Mouse (Mus musculus) layer of hippocampus, postnatal 25 days (tissue): ENCODE data around the gene Esrrb. TPM values are rescaled to one million over a fixed set of nuclear protein-coding genes. Genes with fewer than 3 reads are reported as not detected.

ENCODE experiments used
- DNase-seq, 2 experiments: peaks; one replicate each; pipeline ENCODE4 v3.0.0; 2022; ENCODE audit warnings: mixed read lengths in 2 of 2, low spot score in 1 of 2; ENCODE audit errors: extremely low spot score in 1 of 2
- total RNA-seq, 2 experiments: library from RNA; stranded (reverse); gene quantifications; 2 replicates each; pipeline ENCODE4 v1.2.3; 2021

Gene Esrrb
- total RNA-seq, 2 experiments from 2014 or later: 1.2 to 1.6 TPM

DNA sequence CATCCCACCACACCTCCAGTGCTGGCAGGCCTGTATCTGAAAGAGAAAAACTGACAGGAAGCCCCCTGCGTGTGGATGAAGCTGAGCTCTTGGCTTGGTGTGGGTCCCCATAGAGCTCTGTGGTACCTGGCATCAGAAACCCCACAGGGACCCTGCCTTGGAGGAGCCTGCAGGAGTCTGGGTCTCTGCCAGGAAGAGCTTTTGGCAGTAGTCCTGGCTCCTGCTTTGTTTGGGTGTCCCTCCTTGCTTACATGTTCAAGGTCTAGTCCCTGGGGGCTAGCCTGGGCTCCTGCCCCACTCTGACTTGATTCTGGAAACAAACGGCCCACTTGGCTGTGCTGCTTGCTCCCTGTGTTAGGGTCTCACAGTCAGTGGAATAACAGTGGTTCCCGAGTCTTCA is 130.6 kb downstream of the Esrrb start:
- DNase-seq: no peak

DNA sequence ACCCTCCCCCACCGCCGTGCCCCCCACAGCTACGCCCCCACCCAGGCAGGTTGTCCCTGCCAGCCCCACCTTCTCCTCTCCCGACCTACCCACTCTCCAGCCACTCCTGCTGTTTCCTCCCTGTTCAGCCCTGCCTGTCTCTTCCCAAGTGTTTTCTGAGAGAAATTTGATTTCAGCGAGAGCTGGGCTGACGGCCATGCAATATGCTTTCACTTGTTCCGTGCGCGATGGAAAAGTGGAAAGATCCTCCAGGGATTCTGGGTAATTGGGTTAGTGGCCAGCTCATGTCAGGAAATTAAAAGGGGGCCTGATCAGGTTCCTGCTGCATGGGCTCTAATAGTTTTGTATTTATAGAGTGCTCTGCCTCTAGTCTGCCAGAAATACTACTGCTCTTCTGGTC is 131.9 kb downstream of the Esrrb start:
- peak in 1 of 2 experiments; percentile 6 for DNase-seq

DNA sequence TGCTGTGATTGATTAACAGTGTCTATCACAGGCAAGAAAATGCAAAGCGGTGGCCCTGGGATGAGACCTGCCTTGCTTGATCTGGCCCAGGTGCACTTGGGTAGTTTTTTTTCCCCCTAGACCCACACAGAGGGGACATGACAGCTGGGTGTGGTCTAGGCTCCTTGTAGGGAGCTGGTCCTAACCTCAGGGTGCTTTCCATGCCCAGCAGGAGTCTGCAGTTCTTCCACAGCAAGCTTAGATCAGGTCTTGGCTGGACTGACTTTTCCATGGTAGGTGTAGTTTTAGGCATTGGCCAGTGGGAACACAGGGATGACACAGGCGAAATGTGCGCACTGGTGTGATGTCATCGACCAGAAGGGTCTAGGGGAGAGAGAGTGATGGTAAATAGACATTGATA is 136.2 kb downstream of the Esrrb start:
- no peak for DNase-seq

DNA sequence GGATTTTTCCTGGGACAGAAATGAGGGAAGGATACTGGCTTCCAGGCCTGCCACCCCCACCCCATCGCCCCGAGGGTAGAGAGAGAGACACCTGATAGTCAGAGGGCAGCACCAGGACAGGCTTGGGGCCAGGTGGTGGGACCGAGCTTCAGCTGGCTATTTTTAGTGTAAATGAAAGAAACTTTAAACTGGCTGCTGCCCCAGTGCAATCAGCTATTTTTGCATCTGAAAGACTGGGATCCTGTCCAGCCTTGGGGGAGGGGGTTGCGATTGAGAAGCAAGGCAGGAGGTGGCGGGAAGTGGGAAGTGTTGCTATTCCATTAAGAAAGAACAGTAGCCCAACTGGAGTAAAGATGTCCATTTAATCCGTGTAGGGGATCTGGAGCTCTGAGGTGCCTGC is 137.8 kb downstream of the Esrrb start:
- peak; percentile 18 to 54 for DNase-seq

DNA sequence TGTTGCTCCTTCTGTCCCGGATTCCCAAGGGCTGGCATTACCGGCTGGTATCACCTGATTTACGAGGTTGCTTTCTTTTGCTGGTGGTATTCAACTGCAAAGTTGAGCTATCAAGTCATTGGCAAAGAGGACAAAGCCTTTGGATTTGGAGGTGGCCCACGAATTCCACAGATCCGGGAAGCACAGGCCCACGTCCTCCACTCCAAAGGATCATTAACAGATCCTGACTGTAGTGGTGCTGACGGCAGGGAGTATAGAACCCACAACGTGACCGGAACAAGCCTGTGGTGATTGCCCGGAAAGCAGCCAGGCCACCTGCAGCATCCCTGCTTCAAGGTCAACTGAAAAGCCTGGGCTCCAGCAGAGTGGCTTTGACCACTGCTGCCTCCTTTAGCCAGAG is 140.8 kb downstream of the Esrrb start:
- DNase-seq: no peak

DNA sequence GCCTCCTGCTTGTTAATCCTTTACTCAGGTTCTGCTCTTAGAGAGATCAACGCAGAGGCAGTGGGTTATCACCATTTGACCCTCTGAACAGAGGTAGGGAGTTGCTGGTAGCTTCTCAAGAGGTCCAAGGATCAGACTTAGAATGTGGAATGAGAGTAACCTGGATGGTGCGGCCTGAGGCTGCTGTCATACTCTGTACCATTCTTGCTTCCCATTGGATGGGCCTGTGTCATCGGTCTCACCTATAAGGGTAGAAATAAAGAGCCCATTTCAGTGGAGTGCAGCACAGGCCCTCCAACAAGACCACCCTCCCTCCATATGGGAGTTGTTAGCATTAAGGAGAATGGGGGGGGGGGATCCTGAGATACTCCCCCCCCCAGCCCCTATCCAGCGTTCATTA is 143.0 kb downstream of the Esrrb start:
- no peak for DNase-seq

DNA sequence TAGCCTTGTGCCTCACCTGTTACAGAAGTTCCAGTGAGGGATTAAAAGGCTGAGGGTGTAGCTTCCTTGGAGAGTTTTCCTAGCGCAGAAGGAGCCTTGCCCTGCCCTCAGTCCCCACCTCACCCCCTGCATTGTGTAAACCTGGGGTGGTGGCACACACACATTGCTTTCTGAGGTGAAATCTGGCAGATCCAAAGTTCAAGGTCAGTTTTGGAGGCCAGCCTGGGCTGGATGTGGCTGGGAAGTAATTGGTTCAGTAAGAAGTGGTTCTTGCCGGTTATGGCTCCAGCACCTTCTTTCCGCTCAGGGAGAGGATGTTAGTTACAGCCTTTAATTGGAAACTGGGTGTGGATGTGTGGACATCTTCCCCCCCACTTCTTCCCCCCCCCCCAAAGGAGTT is 143.4 kb downstream of the Esrrb start:
- DNase-seq: no peak

DNA sequence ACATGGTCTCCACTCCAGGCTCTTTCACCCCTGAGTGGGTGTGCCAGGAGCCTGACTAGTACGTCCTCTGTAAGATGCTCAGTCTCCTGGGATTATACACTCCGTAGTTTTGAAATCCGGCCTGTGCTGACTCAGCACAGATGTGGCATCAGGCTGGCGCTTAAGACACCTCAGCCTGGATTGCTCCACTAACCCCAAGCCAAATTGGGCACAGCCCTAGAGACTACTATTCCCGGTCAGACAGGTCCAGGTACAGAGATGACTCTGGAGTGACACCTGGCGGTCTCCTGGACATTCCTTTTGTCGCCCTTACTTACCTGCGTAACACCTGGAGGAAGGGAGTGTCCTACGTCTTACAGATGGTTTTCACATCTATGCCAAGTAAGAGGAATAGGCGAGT is 146.8 kb downstream of the Esrrb start:
- DNase-seq: no peak

DNA sequence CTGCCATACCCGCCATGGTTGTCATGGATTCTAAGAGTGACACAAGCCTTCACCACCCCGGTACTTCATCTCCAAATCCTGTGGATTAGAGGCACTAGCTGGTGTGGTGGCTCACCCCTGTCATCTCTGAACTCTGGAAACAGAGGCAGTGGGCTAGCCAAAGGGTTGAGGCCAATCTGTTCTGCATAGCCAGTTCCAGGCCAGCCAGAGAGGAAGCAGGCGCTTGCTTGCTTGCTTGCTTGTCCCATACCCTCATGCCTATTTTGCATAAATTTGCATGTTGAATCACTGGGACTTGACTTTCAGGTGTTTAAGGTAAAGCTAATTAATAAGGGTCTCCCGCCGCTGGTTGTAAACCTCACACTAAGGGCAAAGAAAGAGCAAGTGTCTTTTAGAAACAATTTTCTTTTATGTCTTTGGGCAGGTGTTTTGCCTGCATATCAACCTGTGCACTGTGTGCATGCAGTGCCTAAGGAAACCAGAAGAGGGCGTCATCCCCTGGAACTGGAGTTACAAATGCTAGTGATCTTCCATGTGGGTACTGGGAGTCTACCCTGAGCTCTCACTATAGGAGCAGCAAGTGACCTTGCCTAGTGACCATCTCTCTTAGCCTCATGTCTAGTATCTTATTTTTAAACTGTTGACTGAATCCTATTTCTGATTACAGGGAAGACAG is 147.5 kb downstream of the Esrrb start:
- no peak for DNase-seq

DNA sequence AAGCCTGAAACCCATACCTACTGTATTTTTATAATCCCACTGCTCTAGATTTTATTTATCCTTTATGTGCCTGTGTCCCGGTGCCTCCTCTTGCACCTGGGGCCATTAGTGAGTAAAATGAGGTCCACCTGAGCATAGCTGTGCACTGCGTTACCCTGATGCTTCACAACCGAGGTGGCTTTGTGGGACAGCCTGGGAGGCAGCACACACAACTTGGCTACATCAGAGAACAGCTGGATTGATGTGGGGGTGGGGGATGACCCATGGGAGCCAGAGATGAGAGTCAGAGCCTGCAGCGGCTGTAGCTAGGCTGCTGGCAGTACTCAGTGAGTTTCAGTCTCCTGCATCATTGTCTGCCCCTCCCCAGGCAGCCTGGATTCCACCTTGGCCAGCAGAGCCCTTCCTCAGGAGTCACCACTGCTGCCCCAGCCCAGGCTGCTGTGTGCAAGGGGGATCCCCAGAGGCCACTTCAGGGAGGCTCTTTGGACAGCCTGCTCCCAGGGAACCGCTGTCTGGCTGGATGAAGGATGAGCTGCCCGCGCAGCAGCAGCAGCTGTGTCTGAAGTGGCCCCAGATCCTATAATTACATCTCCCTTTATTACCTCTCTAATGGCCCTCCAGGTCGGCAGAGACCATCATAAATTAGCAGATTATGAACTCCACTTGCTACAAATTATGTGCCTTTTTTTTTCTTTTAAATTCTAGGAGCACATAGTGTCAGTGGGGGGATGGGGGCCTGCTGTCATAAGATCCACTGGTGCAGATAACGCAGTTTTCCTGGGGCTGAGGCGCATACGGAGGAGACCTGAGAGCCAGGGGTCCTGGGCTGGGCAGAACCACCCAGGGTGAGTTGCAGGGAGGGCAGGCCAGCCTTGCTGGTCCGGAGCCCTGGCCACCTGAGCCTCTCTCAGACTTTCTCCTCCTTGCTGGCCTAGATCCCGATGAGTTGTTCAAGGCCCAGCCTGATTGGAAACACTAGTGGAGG is 148.7 kb downstream of the Esrrb start:
- no peak for DNase-seq

DNA sequence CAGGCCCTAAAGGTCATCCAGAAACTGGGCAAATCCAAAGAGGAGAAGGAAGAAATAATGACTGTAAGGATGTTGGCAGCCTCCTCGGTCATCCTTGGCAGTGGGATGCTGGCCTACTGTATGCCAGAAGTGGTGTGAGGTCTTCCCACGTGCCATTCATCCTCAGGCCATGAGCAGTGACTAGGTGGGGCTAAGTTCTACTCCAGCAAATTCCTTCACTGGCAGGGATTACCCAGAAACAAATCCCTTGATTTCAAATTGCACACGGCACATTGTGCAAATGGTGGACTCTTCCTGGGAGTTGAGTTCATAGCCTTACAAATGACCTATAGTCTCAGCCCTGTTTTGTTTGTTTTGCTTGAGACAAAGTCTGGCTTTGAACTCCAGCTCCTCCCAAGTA is 151.4 kb downstream of the Esrrb start:
- DNase-seq: no peak

DNA sequence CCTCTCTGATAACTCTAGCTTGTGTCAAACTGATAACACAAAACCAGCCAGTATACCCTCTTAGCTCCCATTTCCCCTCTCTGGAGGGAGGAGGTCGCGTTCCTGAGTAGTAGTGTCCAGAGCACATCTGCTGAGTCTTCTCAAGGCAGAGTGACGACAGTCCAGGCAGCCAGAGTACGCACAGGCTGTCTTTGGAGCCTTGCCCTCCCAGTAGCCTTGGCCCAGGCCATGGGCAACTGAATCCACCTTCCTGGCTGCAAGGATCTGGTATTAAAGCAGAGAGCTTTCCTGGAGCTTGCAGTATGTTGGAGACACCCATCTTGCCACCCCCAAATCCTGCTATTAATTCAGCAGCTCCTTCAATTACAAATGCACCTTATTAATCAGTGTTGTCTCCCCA is 152.7 kb downstream of the Esrrb start:
- DNase-seq: no peak

DNA sequence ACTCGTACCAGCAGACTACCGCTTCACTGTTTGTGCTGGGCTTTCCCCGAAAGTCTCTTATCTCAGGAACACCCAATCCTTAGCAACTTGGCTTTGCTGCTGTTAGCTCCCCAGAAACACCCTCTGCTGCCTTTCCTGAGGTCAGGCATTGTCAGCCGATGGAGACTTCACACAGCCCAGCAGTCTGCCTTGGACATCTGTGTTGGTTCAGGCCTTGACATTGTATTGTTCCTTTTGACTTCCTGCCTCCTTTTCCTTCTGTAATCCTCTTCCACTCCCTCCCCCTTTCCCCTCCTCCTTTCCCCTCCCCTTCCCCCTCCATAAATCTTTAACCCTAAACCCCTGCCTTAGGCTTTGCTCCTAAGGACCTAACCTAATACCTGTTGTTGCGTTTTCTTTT is 155.7 kb downstream of the Esrrb start:
- DNase-seq: no peak

DNA sequence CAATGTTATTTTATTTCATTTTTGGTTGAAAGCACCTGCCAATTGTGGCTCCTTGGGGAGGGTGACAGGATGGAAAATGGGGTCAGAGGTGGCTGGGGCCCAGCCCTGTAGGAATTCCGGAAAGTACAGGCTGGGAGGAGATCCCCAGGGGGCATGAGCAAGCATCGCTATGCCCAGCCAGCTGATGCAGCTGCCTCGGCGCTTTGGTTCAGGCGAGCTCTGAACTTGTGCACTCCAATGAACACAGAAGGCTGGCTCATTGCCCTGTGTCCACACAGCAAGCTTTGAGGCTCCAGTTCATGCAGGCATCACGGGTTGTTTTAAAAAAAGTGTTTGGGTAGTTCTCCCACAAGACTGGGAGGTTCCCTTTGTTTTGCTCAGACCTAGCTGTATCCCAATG is 156.8 kb downstream of the Esrrb start:
- DNase-seq: no peak

DNA sequence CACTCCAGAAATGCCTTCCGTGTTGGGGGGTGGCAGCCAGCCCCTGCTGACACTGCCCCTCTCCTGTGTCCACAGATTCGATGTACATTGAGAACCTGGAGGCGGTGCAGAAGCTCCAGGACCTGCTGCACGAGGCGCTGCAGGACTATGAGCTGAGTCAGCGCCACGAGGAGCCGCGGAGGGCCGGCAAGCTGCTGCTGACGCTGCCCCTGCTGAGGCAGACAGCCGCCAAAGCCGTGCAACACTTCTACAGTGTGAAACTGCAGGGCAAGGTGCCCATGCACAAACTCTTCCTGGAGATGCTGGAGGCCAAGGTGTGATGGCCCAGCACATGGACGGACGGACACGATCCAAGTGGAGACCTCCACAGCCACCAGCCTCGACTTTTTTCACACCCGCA is 157.8 kb downstream of the Esrrb start:
- DNase-seq: peak in 1 of 2 experiments; percentile 10

DNA sequence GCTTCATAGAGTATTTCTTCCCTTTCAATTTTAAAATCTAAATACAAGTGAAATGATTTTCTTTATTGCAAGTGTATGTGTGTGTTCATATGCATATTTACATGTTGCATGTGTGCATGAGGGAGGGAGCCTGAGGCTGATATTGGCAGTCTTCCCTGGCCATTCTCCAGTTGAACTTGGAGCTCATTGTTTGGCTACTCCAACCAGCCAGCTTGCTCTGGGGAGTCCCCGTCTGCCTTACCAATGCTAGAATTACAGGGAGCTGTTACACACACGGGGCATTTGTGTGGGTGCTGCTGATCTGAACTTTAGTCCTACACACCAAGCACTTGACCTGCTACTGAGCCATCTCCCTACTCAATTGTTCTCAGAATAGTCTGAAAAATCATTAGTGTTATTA is 173.4 kb downstream of the Esrrb start:
- DNase-seq: no peak

DNA sequence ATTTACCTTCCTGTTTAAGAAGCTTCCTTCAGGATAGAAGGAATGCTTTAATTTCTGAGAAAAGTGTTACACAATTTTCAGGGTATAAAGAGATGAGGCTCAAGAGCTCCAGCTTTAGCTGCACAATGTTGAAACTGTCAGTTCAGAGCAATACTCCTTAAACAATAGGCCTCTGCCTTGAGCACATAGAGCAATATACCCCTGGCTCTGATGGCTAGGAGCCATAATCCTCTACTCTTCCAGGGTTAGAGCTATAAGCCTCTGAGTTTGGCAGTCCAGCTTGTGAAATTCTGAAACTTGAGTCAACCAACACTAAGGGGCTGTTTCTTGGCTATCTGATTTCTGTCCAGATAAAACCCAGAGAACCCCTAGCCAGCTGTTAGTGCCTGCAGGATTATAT is 176.9 kb downstream of the Esrrb start:
- DNase-seq: no peak

DNA sequence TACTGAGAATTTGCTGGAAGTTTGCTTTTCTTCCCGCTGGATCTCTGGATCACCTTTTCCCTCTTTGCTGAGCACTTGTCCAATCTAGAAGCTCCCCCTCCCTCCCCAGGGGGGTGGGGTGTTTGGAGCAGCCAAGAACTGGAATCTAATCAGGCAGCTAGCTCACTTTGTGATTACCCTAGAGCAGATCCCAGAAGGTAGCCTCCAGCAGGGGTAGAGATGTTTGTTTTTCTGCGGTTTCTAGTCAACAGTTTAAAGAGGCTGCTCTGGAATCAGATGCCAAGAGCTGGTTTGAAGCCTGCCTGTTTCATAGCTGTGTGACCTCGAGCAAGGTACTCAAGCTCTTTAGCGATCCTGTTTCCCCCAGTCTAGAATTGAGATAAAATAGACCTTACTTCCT is 177.8 kb downstream of the Esrrb start:
- DNase-seq: no peak

DNA sequence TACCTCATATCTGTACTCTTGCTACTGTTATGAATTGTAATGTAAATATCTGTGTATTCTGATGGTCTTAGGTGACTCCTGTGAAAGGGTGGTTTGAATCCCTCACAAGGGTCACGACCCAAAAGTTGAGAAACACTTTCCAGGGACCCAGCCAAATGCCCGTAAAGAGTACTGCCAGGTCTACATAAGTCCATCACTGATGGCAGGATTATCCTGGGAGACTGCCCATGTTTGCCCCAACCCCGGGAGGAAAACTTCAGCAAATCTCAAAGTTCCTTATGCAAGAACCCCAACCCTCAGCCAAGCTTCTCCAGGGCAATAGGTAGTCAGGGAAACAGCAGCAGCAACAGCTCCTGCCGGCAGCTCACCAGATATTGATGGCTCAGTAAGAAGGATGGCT is 178.6 kb downstream of the Esrrb start:
- DNase-seq: no peak

DNA sequence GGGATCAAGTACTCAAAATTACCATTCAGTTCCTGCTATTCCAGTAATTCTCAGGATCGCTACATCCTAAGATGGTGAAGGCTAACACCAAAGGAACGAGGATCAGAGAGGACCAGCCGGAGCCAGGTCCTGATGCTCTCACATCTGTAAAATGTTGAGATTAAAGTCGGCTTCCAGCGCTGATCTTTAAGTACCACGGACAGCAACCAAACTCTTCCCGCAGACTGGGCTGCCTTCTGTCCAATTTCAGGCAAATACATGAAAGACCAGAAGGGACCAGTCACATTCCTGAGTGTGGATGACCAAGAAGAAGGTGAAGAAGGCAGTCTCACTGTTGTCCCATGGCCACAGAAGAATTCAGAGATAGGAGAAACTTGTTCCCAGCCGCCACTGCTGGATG is 186.9 kb downstream of the Esrrb start:
- no peak for DNase-seq

DNA sequence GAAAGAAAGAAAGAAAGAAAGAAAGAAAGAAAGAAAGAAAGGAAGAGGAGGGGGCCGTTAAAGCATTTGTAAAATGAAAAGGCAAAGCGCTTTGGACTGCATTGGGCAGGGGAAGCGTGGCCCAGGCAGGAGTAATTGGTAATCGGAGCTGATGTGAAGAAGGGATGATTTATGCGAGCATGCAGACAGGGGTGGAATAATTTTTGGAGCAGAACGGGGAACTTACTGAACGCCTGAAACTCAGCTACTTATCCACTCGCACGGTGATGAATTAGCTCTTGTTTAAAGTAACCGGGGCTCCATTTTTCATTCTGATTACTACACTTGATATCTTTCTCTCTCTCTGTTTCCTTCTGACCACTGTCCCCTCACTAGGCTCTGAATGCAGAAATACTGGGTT is 192.1 kb downstream of the Esrrb start:
- DNase-seq: no peak
